Mouse (Mus musculus) megakaryocyte, embryonic 14.5 days (primary cell): ENCODE results near the gene Mgll. TPM values are rescaled to one million over a fixed set of nuclear protein-coding genes. Genes with fewer than 3 reads are reported as not detected.
A peak's percentile ranks its signal among the peaks of the same experiment; 100 is the strongest.

Experiments used
- H3K27me3 ChIP-seq: replicated peaks from 2 replicates; pipeline ENCODE3; 2012; ENCODE audit warnings: inconsistent platforms
- H3K36me3 ChIP-seq: replicated peaks from 2 replicates; pipeline ENCODE3; 2012; ENCODE audit warnings: low read length, inconsistent platforms, mixed read lengths
- H3K4me1 ChIP-seq: 2 replicates; pipeline ENCODE4 v1.6.1; 2012; ENCODE audit warnings: inconsistent platforms
- H3K4me3 ChIP-seq: replicated peaks from 2 replicates; pipeline ENCODE3; 2012; ENCODE audit warnings: moderate library complexity, mild to moderate bottlenecking, inconsistent platforms
- H3K9me3 ChIP-seq: 2 replicates; pipeline ENCODE4 v1.6.1; 2012; ENCODE audit warnings: inconsistent platforms
- FLI1 ChIP-seq: IDR thresholded peaks from 2 replicates; pipeline ENCODE4 v1.6.1; 2012; ENCODE audit warnings: low read length, inconsistent platforms, mixed read lengths
- GATA1 ChIP-seq: IDR thresholded peaks from 3 replicates; pipeline ENCODE4 v1.6.1; 2012; ENCODE audit warnings: mixed read lengths, low read length, inconsistent platforms, borderline replicate concordance
- polyA plus RNA-seq: library from polyadenylated mRNA; stranded (reverse); fragments of >175 nt; gene quantifications from 2 replicates; pipeline ENCODE4 v1.2.3, GENCODE M21; 2012; ENCODE audit warnings: low replicate concordance; ENCODE audit not compliant: insufficient read depth

Mgll gene
- polyA plus RNA-seq, 1 experiment: 6.7 TPM

DNA sequence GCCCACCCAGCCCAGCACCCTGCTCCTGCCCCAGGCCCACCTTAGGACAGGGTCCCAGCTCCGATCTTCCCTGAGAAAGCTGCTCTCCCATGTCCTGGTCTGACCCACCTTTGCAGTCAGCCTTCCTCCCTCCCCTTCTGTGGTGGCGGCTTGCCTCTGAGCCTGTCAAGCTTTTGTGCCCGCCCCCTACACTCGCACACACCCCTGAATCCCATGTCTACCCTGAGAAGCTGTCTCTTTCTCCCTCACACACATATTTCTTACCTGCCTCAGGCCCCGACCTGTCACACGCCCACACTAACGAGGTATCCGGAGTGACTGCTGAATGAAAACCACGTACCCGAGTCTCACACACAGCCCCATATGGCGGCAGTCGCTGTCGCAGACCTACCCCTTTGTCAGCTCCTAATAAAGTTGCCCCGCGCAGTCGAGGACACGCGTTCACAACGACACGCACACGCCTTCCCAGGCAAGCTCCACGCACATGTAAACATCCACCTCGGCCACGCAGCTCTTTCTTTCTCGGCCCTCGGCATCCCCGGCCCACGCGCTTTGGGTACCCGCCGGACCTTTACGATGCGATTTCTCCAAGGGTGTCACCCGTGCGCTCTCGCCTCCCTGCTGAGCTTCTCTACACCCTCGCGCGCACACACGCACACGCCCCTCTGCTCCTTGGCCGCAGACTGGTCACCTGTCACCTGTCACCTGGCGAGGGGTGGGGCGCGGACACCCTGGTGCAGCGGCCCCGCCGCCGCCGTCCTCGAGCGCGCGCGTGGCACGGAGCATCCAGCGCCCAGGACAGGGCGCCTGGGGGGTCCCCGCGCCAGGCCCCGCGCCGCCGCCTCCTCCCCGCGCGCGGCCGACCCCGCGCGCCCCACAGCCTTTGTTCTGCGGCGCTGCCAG lies 150.0 kb downstream of the Mgll start:
- Histone ChIP-seq H3K27me3 (peaks cover 77% of the 10 kb centered on the region), H3K4me3 (peak overlapping the region; percentile 89), H3K36me3 (peaks cover 4% of the 10 kb centered on the region), H3K9me3 (peaks cover 32% of the 10 kb centered on the region), H3K4me1 (peaks cover 22% of the 10 kb centered on the region)
- TF ChIP-seq GATA1: no peak
- no peak for TF ChIP-seq FLI1

DNA sequence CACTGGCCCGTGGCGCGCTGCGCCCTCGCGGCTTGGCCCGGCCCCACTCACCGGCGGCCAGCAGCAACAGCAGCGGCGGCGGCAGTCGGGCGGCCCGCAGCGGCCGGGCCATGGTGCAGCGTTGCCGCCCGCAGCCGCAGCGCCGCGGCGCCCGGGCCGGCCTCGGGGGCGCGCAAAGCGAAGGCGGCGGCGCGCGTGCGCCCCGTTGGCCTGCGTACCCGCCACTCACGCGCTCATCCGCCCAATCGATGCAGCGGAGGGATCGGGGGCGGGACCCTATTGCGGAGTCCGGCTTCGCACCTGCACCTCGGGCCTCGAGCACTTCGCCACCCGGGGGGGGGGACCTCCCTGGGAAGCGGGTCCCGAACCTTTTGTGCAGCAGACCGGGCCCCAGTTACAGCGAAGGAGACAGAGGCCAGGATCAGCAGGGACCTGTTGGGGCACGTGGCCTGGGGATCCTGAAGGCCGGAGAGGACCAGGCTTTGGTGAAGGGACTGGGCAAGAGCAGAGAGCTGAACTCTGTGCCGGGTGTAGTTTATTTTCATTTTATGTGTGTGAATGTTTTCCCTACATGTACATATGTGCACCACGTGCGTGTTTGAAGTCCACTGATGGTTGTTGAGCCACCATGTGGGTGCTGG lies 150.8 kb downstream of the Mgll start, which contains the start of gene Podxl2:
Gene Podxl2, minus strand, starts transcription at position 177 of the 641 bp plus-strand sequence.
- Histone ChIP-seq H3K27me3 (peaks cover 69% of the 10 kb centered on the region), H3K36me3 (peaks cover 4% of the 10 kb centered on the region), H3K4me3 (peak within 1 kb of the TSS; percentile 89), H3K4me1 (peaks cover 22% of the 10 kb centered on the region), H3K9me3 (peaks cover 32% of the 10 kb centered on the region)
- TF ChIP-seq FLI1 (no peak), GATA1 (no peak)

Other genes starting within 250 kb of the Mgll start
- gene Sec61a1, start 205.5 kb upstream of the Mgll start, polyA plus RNA-seq: 80.5 and 126 TPM in 2 replicates
- gene Kbtbd12, start 86.5 kb upstream of the Mgll start, polyA plus RNA-seq: 1.1 TPM in 1 of 2 replicates, not detected in the other
- 33.5 and 113 TPM in 2 replicates for gene Abtb1, start 117.6 kb downstream of the Mgll start, polyA plus RNA-seq
- gene Podxl2, start 150.6 kb downstream of the Mgll start, polyA plus RNA-seq: 1.2 and 3.2 TPM in 2 replicates
- 133 and 188 TPM in 2 replicates for gene Mcm2, start 174.4 kb downstream of the Mgll start, polyA plus RNA-seq
- gene Tpra1, start 177.8 kb downstream of the Mgll start, polyA plus RNA-seq: 102 and 155 TPM in 2 replicates